Comparison of ENCODE assay signal across 26 mouse cellular contexts in the genomic region with DNA sequence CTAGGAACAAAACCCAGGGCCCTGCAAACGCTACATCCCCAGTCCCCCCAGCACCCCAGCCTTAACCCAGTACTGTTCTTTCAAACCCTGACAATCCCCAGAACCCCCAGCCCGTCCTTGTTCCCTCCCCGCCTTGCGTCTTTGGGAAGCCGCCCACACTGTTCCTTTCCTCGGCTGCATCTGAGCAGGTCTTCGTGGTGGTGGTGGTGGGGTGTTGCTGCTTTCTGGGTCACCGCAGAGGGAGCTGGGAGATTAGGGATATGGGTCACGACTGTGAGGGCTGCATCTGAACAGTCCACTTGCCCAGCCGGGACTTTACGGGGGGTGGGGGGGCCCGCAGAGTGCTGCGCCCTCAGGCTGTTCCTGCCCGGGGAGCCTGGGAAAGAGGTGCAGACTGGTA. TPM values are rescaled to one million over a fixed set of nuclear protein-coding genes. Genes with fewer than 3 reads are reported as not detected.
A peak's percentile ranks its signal among the peaks of the same experiment; 100 is the strongest.
DNase-seq lines count a peak whose midpoint lies in the region; ATAC-seq and TF ChIP-seq lines count a peak whose summit lies in the region.
"Had no signal": no experiment of that assay in that cellular context is flagged by ENCODE, and none has a peak within 500 bp of the region (broad histone marks: within the 10 kb centered on the region; RNA-seq: fewer than 3 reads in every experiment).

No protein-coding gene starts in this region.

- peak; percentile 41 for DNase-seq in midbrain, embryonic 11.5 days (ENCODE audit: low spot score, missing footprints)
- no peak for DNase-seq in midbrain, embryonic 10.5 days (ENCODE audit: low spot score)
- peak; percentile 80 for DNase-seq in brain, adult 2 months (ENCODE audit: low read depth, low spot score)
- DNase-seq: adrenal gland, adult 8-10 months; cerebellum, postnatal 36 days; gastrocnemius, postnatal 14 days; heart, postnatal 14 days; liver; right cerebral cortex, postnatal 14 days; thymus, postnatal 14 days had no signal

- no peaks in the 10 kb centered on the region for H3K36me3 ChIP-seq in intestine, embryonic 15.5 days
- no peaks in the 10 kb centered on the region for H3K36me3 ChIP-seq in intestine, postnatal 0 days (ENCODE audit: control insufficient read depth, insufficient read depth)
- no peaks in the 10 kb centered on the region for H3K36me3 ChIP-seq in midbrain, embryonic 11.5 days (ENCODE audit: control insufficient read depth, insufficient read depth, low read length)
- no peaks in the 10 kb centered on the region for H3K36me3 ChIP-seq in midbrain, embryonic 10.5 days
- H3K36me3 ChIP-seq in intestine, embryonic 16.5 days (ENCODE audit: control insufficient read depth, insufficient read depth, low read length): no peaks in the 10 kb centered on the region
- H3K36me3 ChIP-seq in forebrain, embryonic 16.5 days (ENCODE audit: control insufficient read depth, insufficient read depth): no peaks in the 10 kb centered on the region
- H3K36me3 ChIP-seq: forebrain, embryonic 10.5 days; heart, embryonic 12.5 days; limb, embryonic 10.5 days; liver, embryonic 15.5 days; lung, embryonic 15.5 days; midbrain, embryonic 15.5 days; neural tube, embryonic 13.5 days had no signal

- H3K9me3 ChIP-seq in intestine, embryonic 15.5 days: no peaks in the 10 kb centered on the region
- H3K9me3 ChIP-seq in intestine, postnatal 0 days (ENCODE audit: control insufficient read depth): no peaks in the 10 kb centered on the region
- H3K9me3 ChIP-seq in midbrain, embryonic 11.5 days (ENCODE audit: control insufficient read depth, low read length): no peaks in the 10 kb centered on the region
- no peaks in the 10 kb centered on the region for H3K9me3 ChIP-seq in midbrain, embryonic 10.5 days (replicated peaks)
- no peaks in the 10 kb centered on the region for H3K9me3 ChIP-seq in intestine, embryonic 16.5 days (ENCODE audit: control insufficient read depth, low read length)
- H3K9me3 ChIP-seq in forebrain, embryonic 16.5 days (ENCODE audit: control insufficient read depth, low read length): no peaks in the 10 kb centered on the region
- H3K9me3 ChIP-seq: forebrain, embryonic 10.5 days; heart, embryonic 12.5 days; limb, embryonic 10.5 days; liver, embryonic 15.5 days; lung, embryonic 15.5 days; megakaryocyte, embryonic 14.5 days; midbrain, embryonic 15.5 days; neural tube, embryonic 13.5 days had no signal

- 0 out of 2 replicates have a peak overlapping the region, but pooled peaks have one; percentile 55 for H3K27ac ChIP-seq in intestine, embryonic 15.5 days
- no peak overlapping the region; the same call in 1 of the 2 replicates for H3K27ac ChIP-seq in intestine, postnatal 0 days (ENCODE audit: low read depth, low read length)
- H3K27ac ChIP-seq in midbrain, embryonic 11.5 days (ENCODE audit: low read depth, low read length): no peak overlapping the region
- no peak overlapping the region for H3K27ac ChIP-seq in midbrain, embryonic 10.5 days (replicated peaks)
- no peak overlapping the region for H3K27ac ChIP-seq in intestine, embryonic 16.5 days (ENCODE audit: low read length)
- H3K27ac ChIP-seq in forebrain, embryonic 16.5 days (ENCODE audit: low read length): no peak overlapping the region
- H3K27ac ChIP-seq: forebrain, embryonic 10.5 days; hindbrain, postnatal 0 days; limb, embryonic 10.5 days; liver, embryonic 15.5 days; midbrain, embryonic 15.5 days; neural tube, embryonic 13.5 days had no signal

- H3K4me2 ChIP-seq in intestine, embryonic 15.5 days (replicated peaks): no peak overlapping the region
- H3K4me2 ChIP-seq in intestine, postnatal 0 days (replicated peaks; ENCODE audit: low read depth): no peak overlapping the region
- H3K4me2 ChIP-seq in midbrain, embryonic 11.5 days: no peak overlapping the region
- no peak overlapping the region for H3K4me2 ChIP-seq in intestine, embryonic 16.5 days (ENCODE audit: low read depth, low read length)
- H3K4me2 ChIP-seq in forebrain, embryonic 16.5 days (ENCODE audit: low read length): no peak overlapping the region
- H3K4me2 ChIP-seq: heart, embryonic 12.5 days; liver, embryonic 15.5 days; lung, embryonic 15.5 days; midbrain, embryonic 15.5 days; neural tube, embryonic 13.5 days had no signal

- H3K27me3 ChIP-seq in intestine, embryonic 15.5 days (replicated peaks): peaks cover 28% of the 10 kb centered on the region
- peaks cover 5% of the 10 kb centered on the region; the same call in 1 of the 2 replicates for H3K27me3 ChIP-seq in intestine, postnatal 0 days (replicated peaks; ENCODE audit: control insufficient read depth, insufficient read depth, low read length)
- peaks cover 29% of the 10 kb centered on the region for H3K27me3 ChIP-seq in midbrain, embryonic 11.5 days (ENCODE audit: control insufficient read depth, insufficient read depth, low read length)
- H3K27me3 ChIP-seq in midbrain, embryonic 10.5 days (ENCODE audit: low read depth, poor library complexity, severe bottlenecking): peaks cover 78% of the 10 kb centered on the region
- peaks cover 16% of the 10 kb centered on the region for H3K27me3 ChIP-seq in intestine, embryonic 16.5 days (replicated peaks; ENCODE audit: control insufficient read depth, insufficient read depth, low read length)
- peaks cover 15% of the 10 kb centered on the region for H3K27me3 ChIP-seq in forebrain, embryonic 16.5 days (replicated peaks; ENCODE audit: control insufficient read depth, insufficient read depth, low read length)

- WGBS in intestine, embryonic 15.5 days: 64% methylated on average over 14 of the region's 14 CpGs
- WGBS in intestine, postnatal 0 days: 67% methylated on average over 14 of the region's 14 CpGs
- WGBS in midbrain, embryonic 11.5 days: 59% methylated on average over 14 of the region's 14 CpGs
- WGBS in midbrain, embryonic 10.5 days: 62% methylated on average over 14 of the region's 14 CpGs
- 65% methylated on average over 14 of the region's 14 CpGs for WGBS in intestine, embryonic 16.5 days
- 59% methylated on average over 14 of the region's 14 CpGs for WGBS in forebrain, embryonic 16.5 days

- no peak for ATAC-seq in intestine, embryonic 15.5 days
- ATAC-seq in intestine, postnatal 0 days: no peak
- no peak for ATAC-seq in midbrain, embryonic 11.5 days (ENCODE audit: low FRiP score)
- no peak for ATAC-seq in intestine, embryonic 16.5 days
- ATAC-seq in forebrain, embryonic 16.5 days: no peak
- ATAC-seq: activated CD4-positive, CD25-positive, alpha-beta regulatory T cell, adult 4 months; hindbrain, postnatal 0 days; midbrain, embryonic 15.5 days had no signal

- peaks cover 42% of the 10 kb centered on the region for H3K4me1 ChIP-seq in intestine, embryonic 15.5 days (replicated peaks)
- peaks cover 8% of the 10 kb centered on the region; the same call in 1 of the 2 replicates for H3K4me1 ChIP-seq in intestine, postnatal 0 days (replicated peaks; ENCODE audit: control insufficient read depth, insufficient read depth, low read length)
- H3K4me1 ChIP-seq in midbrain, embryonic 11.5 days (ENCODE audit: control insufficient read depth, insufficient read depth, low read length): peaks cover 9% of the 10 kb centered on the region
- peaks cover 36% of the 10 kb centered on the region for H3K4me1 ChIP-seq in midbrain, embryonic 10.5 days
- H3K4me1 ChIP-seq in intestine, embryonic 16.5 days (ENCODE audit: control insufficient read depth, insufficient read depth, low read length): peaks cover 48% of the 10 kb centered on the region
- H3K4me1 ChIP-seq in forebrain, embryonic 16.5 days (replicated peaks; ENCODE audit: control insufficient read depth, insufficient read depth, low read length): peaks cover 18% of the 10 kb centered on the region

- no peak overlapping the region for H3K9ac ChIP-seq in intestine, embryonic 15.5 days
- no peak overlapping the region for H3K9ac ChIP-seq in intestine, postnatal 0 days (ENCODE audit: low read depth, low read length)
- no peak overlapping the region for H3K9ac ChIP-seq in midbrain, embryonic 11.5 days (ENCODE audit: low read length)
- 0 out of 2 replicates have a peak overlapping the region, but pooled peaks have one; percentile 2 for H3K9ac ChIP-seq in intestine, embryonic 16.5 days (ENCODE audit: low read depth, low read length)
- no peak overlapping the region for H3K9ac ChIP-seq in forebrain, embryonic 16.5 days (replicated peaks; ENCODE audit: low read depth, low read length)
- H3K9ac ChIP-seq: heart, embryonic 12.5 days; liver, embryonic 15.5 days; lung, embryonic 15.5 days; midbrain, embryonic 15.5 days; neural tube, embryonic 13.5 days had no signal

- no peak overlapping the region for H3K4me3 ChIP-seq in intestine, embryonic 15.5 days (replicated peaks)
- H3K4me3 ChIP-seq in intestine, postnatal 0 days (ENCODE audit: low read depth, low read length): no peak overlapping the region
- no peak overlapping the region for H3K4me3 ChIP-seq in midbrain, embryonic 11.5 days (ENCODE audit: low read depth, low read length)
- no peak overlapping the region for H3K4me3 ChIP-seq in midbrain, embryonic 10.5 days
- no peak overlapping the region for H3K4me3 ChIP-seq in intestine, embryonic 16.5 days (ENCODE audit: low read length)
- H3K4me3 ChIP-seq in forebrain, embryonic 16.5 days (replicated peaks; ENCODE audit: low read length): no peak overlapping the region
- H3K4me3 ChIP-seq: forebrain, embryonic 10.5 days; heart, embryonic 12.5 days; limb, embryonic 10.5 days; liver, embryonic 15.5 days; lung, embryonic 15.5 days; megakaryocyte, embryonic 14.5 days; midbrain, embryonic 15.5 days; neural tube, embryonic 13.5 days had no signal

- no peak for TF ChIP-seq CTCF in intestine, postnatal 0 days (IDR thresholded peaks at IDR 0.05; ENCODE audit: low read depth)

RNA-seq across cellular contexts. Expression of a gene that starts 3.7 kb away (rescaled TPM):
- 39.4 and 39.7 TPM in 2 replicates for polyA plus RNA-seq in intestine, embryonic 15.5 days (2015; fragmentation: Nextera tagmentation; extraction: Ambion mirVana)
- polyA plus RNA-seq in intestine, postnatal 0 days (2015; fragmentation: Nextera tagmentation; extraction: Ambion mirVana): 29.0 and 30.1 TPM in 2 replicates
- 39.7 and 41.5 TPM in 2 replicates for polyA plus RNA-seq in midbrain, embryonic 11.5 days (2014; fragmentation: Nextera tagmentation; extraction: Ambion mirVana)
- 54.5 and 55.6 TPM in 2 replicates for polyA plus RNA-seq in midbrain, embryonic 10.5 days (2016; fragmentation: Nextera tagmentation; extraction: Ambion mirVana)
- 44.8 and 44.9 TPM in 2 replicates for polyA plus RNA-seq in intestine, embryonic 16.5 days (2015; fragmentation: Nextera tagmentation; extraction: Ambion mirVana)
- 52.8 and 56.3 TPM in 2 replicates for polyA plus RNA-seq in forebrain, embryonic 16.5 days (2015; fragmentation: Nextera tagmentation; extraction: Ambion mirVana)

RNA-seq across cellular contexts. Expression of a gene that starts 6.2 kb away (rescaled TPM):
- 52.2 and 68.9 TPM in 2 replicates for polyA plus RNA-seq in intestine, embryonic 15.5 days (2015; fragmentation: Nextera tagmentation; extraction: Ambion mirVana)
- polyA plus RNA-seq in intestine, postnatal 0 days (2015; fragmentation: Nextera tagmentation; extraction: Ambion mirVana): 99.5 and 102 TPM in 2 replicates
- polyA plus RNA-seq in midbrain, embryonic 11.5 days (2014; fragmentation: Nextera tagmentation; extraction: Ambion mirVana): 0.78 and 0.91 TPM in 2 replicates
- polyA plus RNA-seq in midbrain, embryonic 10.5 days (2016; fragmentation: Nextera tagmentation; extraction: Ambion mirVana): 1.0 and 1.6 TPM in 2 replicates
- 91.7 and 92.3 TPM in 2 replicates for polyA plus RNA-seq in intestine, embryonic 16.5 days (2015; fragmentation: Nextera tagmentation; extraction: Ambion mirVana)
- polyA plus RNA-seq in forebrain, embryonic 16.5 days (2015; fragmentation: Nextera tagmentation; extraction: Ambion mirVana): 69.7 and 72.4 TPM in 2 replicates
- polyA plus RNA-seq: activated CD4-positive, CD25-positive, alpha-beta regulatory T cell, adult 4 months had no signal

RNA-seq across cellular contexts. Expression of a gene that starts 25.0 kb away (rescaled TPM):
- polyA plus RNA-seq in intestine, embryonic 15.5 days (2015; fragmentation: Nextera tagmentation; extraction: Ambion mirVana): 0.09 TPM in 2 replicates
- polyA plus RNA-seq in intestine, postnatal 0 days (2015; fragmentation: Nextera tagmentation; extraction: Ambion mirVana): 0.07 TPM in 1 of 2 replicates, not detected in the other
- 0.15 and 0.17 TPM in 2 replicates for polyA plus RNA-seq in midbrain, embryonic 11.5 days (2014; fragmentation: Nextera tagmentation; extraction: Ambion mirVana)
- polyA plus RNA-seq in midbrain, embryonic 10.5 days (2016; fragmentation: Nextera tagmentation; extraction: Ambion mirVana): 0.05 and 0.09 TPM in 2 replicates
- polyA plus RNA-seq in intestine, embryonic 16.5 days (2015; fragmentation: Nextera tagmentation; extraction: Ambion mirVana): 0.05 TPM in 1 of 2 replicates, not detected in the other
- polyA plus RNA-seq in forebrain, embryonic 16.5 days (2015; fragmentation: Nextera tagmentation; extraction: Ambion mirVana): 110 and 133 TPM in 2 replicates
- polyA plus RNA-seq: activated CD4-positive, CD25-positive, alpha-beta regulatory T cell, adult 4 months; C2C12; heart, embryonic 12.5 days; limb, embryonic 10.5 days; liver, embryonic 15.5 days; lung, embryonic 15.5 days; stomach, embryonic 14.5 days had no signal

RNA-seq across cellular contexts. Expression of a gene that starts 29.2 kb away (rescaled TPM):
- polyA plus RNA-seq in intestine, embryonic 15.5 days (2015; fragmentation: Nextera tagmentation; extraction: Ambion mirVana): 0.25 TPM in 1 of 2 replicates, not detected in the other
- polyA plus RNA-seq in intestine, postnatal 0 days (2015; fragmentation: Nextera tagmentation; extraction: Ambion mirVana): 0.44 and 0.69 TPM in 2 replicates
- polyA plus RNA-seq in midbrain, embryonic 11.5 days (2014; fragmentation: Nextera tagmentation; extraction: Ambion mirVana): not detected in 2 replicates
- polyA plus RNA-seq in midbrain, embryonic 10.5 days (2016; fragmentation: Nextera tagmentation; extraction: Ambion mirVana): 0.19 TPM in 1 of 2 replicates, not detected in the other
- polyA plus RNA-seq in intestine, embryonic 16.5 days (2015; fragmentation: Nextera tagmentation; extraction: Ambion mirVana): 0.28 TPM in 1 of 2 replicates, not detected in the other
- polyA plus RNA-seq in forebrain, embryonic 16.5 days (2015; fragmentation: Nextera tagmentation; extraction: Ambion mirVana): 0.23 and 0.26 TPM in 2 replicates
- polyA plus RNA-seq: activated CD4-positive, CD25-positive, alpha-beta regulatory T cell, adult 4 months; hindbrain, postnatal 0 days; midbrain, embryonic 15.5 days had no signal

RNA-seq across cellular contexts. Expression of a gene that starts 31.8 kb away (rescaled TPM):
- polyA plus RNA-seq in intestine, embryonic 15.5 days (2015; fragmentation: Nextera tagmentation; extraction: Ambion mirVana): 0.19 TPM in 1 of 2 replicates, not detected in the other
- not detected in 2 replicates for polyA plus RNA-seq in intestine, postnatal 0 days (2015; fragmentation: Nextera tagmentation; extraction: Ambion mirVana)
- not detected in 2 replicates for polyA plus RNA-seq in midbrain, embryonic 11.5 days (2014; fragmentation: Nextera tagmentation; extraction: Ambion mirVana)
- polyA plus RNA-seq in midbrain, embryonic 10.5 days (2016; fragmentation: Nextera tagmentation; extraction: Ambion mirVana): not detected in 2 replicates
- 0.16 TPM in 1 of 2 replicates, not detected in the other for polyA plus RNA-seq in intestine, embryonic 16.5 days (2015; fragmentation: Nextera tagmentation; extraction: Ambion mirVana)
- 0.21 and 0.86 TPM in 2 replicates for polyA plus RNA-seq in forebrain, embryonic 16.5 days (2015; fragmentation: Nextera tagmentation; extraction: Ambion mirVana)
- polyA plus RNA-seq: activated CD4-positive, CD25-positive, alpha-beta regulatory T cell, adult 4 months; forebrain, embryonic 10.5 days; liver, embryonic 15.5 days; stomach, embryonic 14.5 days had no signal

Comparison
In these comparisons a context has a peak if more than half of its experiments do, and no peak if none do; other contexts are left out.
1. RNA of a gene that starts 6.2 kb away (polyA plus RNA-seq): 99.5 to 102 TPM in intestine, postnatal 0 days, 91.7 to 92.3 TPM in intestine, embryonic 16.5 days, 69.7 to 72.4 TPM in forebrain, embryonic 16.5 days and 52.2 to 68.9 TPM in intestine, embryonic 15.5 days; 1.0 to 1.6 TPM in midbrain, embryonic 10.5 days and 0.78 to 0.91 TPM in midbrain, embryonic 11.5 days; every median in the first group is over 10 times any median in the second.
2. RNA of a gene that starts 25.0 kb away (polyA plus RNA-seq): 110 to 133 TPM in forebrain, embryonic 16.5 days; 0.15 to 0.17 TPM in midbrain, embryonic 11.5 days, 0.09 TPM in intestine, embryonic 15.5 days, 0.05 to 0.09 TPM in midbrain, embryonic 10.5 days, 0.05 TPM in intestine, embryonic 16.5 days and 0.07 TPM in intestine, postnatal 0 days; every median in the first group is over 10 times any median in the second.